Mouse (Mus musculus): ENCODE results near the gene Slc35c1.

- no peak for TF ChIP-seq POLR2A (IDR thresholded peaks at IDR 0.05; ENCODE audit: extremely low read depth, insufficient read depth, low read length)
- no peak for TF ChIP-seq CTCF (IDR thresholded peaks at IDR 0.05; ENCODE audit: low read depth, low read length)
Measured at GRCm38 (mm10) chr2:92423156-92423555, 37.2 kb downstream of the Slc35c1 start.

Measured in liver, adult 2 months (tissue).